Mouse (Mus musculus) c-Kit-negative CD71-positive TER-119-positive erythroid progenitor cells, embryonic 14.5 days (primary cell): ENCODE data around the gene Fbxl16.

Experiments
- DNase-seq: peaks from one replicate; pipeline ENCODE4 v3.0.0-alpha.2; 2013; ENCODE audit warnings: low read depth, low spot score

Gene Fbxl16

DNA sequence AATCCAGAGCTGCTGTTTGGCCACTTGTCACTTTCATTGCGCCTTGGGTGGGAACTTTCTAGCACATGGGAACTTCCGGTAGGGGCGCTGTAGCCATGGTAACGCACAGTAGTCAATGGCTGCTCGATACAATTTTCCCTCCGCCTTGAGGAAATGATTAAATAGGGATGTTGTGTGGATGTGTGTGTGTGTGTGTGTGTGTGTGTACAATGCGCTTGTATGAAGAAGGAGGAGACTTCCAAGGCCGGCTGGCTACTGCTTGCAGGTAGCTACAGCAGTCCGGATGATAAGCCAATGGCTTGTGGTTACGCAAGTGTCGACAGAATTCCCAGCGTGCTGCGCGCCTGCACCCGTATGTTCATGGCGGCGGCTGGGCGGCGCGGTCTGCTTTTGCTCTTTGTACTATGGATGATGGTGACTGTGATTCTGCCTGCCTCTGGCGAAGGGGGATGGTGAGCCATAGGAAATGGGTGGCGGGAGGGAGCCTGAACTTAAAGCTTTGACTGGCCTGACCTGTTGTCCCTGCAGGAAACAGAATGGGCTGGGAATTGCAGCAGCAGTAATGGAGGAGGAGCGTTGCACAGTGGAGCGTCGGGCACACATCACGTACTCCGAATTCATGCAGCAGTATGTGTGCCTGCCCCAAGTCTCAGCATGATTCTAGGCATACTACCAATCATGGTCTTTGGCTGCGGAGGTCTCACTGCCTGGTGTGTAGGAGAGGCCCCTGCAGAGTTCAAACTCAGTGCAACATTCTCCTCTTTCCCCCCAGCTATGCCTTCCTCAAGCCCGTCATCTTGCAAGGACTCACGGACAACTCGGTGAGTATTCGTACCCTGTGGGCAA is 20.1 kb downstream of the Fbxl16 start, which contains the start of gene Jmjd8:
TSS of gene Jmjd8 (plus strand) at position 156 of the 846 bp plus-strand sequence.
- DNase-seq, result peak; percentile 48

- no peak for DNase-seq
Measured at GRCm38 (mm10) chr17:25829558-25830017, 20.7 kb downstream of the Fbxl16 start.

DNA sequence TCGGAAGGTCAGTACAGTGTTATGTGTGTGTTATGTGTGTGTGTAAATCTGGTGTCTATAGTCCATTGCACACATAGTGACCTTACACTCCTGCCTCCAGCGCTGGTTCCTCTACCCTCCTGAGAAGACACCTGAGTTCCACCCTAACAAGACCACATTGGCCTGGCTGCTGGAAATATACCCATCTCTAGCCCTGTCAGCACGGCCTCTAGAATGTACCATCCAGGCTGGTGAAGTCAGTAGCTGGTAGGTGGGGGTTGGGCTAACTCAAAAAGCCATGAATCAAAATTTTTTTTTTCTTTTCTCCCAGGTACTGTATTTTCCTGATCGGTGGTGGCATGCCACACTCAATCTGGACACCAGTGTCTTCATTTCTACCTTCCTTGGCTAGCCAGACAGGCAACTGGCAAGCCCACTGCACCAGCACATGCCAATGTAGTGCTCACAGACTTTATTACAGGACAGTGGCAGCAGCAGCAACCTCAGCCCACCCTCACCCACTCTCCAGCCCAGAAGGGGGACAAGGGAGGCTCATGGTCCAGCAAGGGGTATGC is 21.4 kb downstream of the Fbxl16 start:
- DNase-seq, result no peak

GRCm38 (mm10) chr17:25830806-25831431 is 22.0 kb downstream of the Fbxl16 start:
- no peak for DNase-seq

- DNase-seq, result no peak
Measured at GRCm38 (mm10) chr17:25831451-25832281, 22.8 kb downstream of the Fbxl16 start.

GRCm38 (mm10) chr17:25832436-25833290 is 23.8 kb downstream of the Fbxl16 start:
- peak; percentile 98 for DNase-seq

DNA sequence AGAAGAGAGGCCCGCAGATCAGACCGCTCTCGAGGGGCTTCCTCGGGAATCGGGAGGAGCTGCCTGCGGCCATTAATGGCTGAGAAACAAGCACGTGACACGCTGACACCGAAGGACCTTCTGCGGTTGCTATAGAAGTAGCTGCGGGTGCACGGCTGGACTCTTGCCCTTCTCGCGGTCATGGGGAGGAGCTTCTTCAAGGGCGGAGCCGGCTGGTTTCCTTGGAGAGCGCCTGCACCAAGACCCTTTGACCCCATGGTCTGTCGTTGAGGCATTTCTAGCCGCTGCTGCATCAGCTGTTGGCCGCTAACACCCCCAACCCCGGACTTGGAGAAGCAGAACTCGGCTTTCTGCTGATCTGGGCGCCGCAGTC is 24.4 kb downstream of the Fbxl16 start, which contains the start of gene Stub1:
TSS of gene Stub1 (minus strand) at position 114 of the 373 bp plus-strand sequence.
- DNase-seq, result peak; percentile 57

GRCm38 (mm10) chr17:25833961-25834594 is 25.2 kb downstream of the Fbxl16 start:
- DNase-seq, result no peak

- no peak for DNase-seq
Measured at GRCm38 (mm10) chr17:25834595-25835222, 25.8 kb downstream of the Fbxl16 start.

GRCm38 (mm10) chr17:25835301-25835700 is 26.4 kb downstream of the Fbxl16 start:
- DNase-seq, result no peak

DNA sequence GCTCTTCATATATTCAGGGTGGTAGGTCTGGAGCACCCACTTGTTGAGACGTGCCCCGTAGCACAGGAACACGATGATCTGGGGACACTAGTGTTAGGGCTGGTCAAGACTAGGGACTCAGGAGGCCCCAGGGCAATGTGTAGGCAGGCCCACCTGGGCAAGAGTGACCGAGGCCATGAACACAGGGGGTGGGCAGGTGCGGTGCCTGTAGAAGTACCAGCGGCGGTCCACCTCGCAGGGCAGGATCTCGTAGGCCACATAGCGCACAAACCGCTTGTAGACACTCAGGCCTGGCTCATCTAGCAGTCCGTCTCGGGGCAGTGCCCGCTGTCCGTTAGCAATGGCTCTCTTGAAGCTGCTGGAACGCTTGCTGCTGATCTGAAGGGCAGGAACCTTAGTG is 26.9 kb downstream of the Fbxl16 start:
- DNase-seq, result no peak

DNA sequence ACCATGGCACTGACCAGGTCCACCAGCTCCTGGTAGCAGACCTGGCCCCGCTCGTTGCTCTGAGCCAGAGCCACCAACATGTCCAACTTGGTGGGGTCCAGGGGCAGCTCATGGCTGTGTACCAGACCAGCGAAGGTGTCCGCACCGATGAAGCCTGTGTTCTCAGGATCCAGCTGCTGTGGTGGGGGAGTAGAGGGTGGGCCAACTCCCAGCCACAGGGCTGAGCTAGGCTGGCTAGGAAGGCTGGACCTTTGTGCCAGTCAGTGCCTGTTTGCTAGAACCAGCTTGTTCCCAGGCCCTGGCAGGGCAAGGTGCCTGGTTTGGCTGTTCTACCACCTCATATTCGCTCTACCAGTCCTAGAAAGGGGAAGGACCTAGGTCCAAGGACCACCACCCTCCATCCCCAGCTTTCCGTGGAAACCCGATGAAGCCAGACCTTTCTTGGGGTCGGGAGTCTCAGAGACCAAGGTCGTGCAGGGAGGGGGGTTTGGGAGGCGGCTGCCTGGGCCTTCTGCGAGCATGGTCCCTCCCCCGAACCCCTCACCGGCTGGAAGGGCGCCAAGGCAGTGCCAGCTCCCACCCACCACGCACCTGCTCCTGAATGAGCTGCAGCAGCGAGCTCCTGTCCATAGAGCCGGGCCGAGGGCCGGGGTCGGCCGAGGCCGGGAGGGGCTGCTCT is 27.7 kb downstream of the Fbxl16 start:
- DNase-seq, result no peak

GRCm38 (mm10) chr17:25837076-25837410 is 28.2 kb downstream of the Fbxl16 start, which contains the start of gene Rhbdl1:
Gene Rhbdl1, minus strand, starts transcription at chr17:25837295.
- DNase-seq, result no peak

DNA sequence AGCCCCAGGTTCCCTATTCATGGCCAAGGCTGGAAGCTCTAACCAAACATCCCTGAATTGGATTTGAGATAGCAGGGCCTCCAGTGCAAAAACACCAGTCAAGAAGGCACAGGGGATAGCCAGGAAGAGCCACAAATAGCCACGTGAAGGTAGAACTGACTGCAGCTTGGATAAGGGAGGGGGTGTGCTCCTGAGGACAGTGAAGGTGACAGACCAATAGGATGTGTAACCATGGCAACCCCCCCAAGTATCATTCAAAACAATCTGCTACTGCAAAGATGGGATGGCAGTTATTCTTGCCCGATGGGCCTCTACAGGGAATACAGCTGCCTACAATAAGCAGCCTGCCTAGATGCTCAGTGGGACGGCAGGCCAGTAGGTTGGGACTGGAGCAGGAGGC is 28.6 kb downstream of the Fbxl16 start:
- DNase-seq, result no peak

DNA sequence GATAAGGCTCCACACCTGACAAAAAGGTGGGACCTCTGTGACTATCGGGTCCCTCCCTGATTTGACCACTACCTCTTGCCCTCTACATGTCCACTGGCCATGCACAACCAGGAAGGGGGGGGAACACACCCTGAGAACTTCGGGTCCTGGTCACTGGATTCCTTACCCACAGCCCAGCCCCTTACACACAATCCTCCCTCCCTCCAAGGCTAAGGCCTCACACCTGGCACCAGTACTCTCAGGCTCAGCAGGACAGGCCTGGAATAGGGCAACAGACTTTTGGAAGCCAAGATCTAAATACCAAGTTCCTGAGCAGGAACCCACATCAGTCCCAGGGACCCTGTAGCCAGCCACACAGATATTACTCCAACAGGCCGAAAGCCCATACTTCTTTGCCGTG is 30.0 kb downstream of the Fbxl16 start:
- no peak for DNase-seq

DNA sequence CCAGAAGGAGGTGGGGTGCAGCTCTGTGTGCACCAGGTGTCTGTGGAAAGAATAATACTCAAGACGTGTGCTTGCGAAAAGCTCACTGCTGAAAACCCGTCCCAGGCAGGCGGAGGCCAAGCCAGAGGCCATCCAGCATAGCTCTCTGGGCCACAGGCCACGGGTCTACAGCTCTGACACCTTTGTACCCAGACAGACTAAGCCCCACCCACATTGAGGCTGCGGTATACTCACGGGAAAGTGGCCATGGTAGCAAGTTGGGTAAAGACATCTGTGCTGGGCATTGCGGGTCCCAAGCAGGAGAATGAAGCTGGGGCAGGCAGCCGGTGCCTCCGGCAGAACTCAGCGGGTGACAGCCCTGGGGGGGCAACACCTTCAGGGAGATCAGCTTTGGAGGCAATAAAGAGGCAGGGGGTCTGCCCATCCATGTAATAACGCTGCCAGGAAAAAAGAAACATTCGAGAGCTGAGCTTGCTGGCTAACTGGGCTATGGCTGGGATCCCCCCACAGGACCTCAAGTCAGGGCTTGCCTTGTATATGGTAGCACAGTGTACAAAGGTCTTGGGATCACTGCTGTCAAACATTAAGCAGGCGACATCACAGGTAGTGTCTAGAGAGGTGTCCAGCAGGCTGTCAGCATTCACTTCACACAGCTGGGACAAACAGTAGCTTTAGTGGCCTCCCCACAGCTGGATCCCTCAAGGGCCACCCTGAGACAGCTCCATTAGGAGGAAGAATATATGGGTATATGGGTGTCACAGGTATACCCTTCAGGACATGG is 30.8 kb downstream of the Fbxl16 start:
- no peak for DNase-seq

- no peak for DNase-seq
Measured at GRCm38 (mm10) chr17:25840519-25840918, 31.6 kb downstream of the Fbxl16 start.

DNA sequence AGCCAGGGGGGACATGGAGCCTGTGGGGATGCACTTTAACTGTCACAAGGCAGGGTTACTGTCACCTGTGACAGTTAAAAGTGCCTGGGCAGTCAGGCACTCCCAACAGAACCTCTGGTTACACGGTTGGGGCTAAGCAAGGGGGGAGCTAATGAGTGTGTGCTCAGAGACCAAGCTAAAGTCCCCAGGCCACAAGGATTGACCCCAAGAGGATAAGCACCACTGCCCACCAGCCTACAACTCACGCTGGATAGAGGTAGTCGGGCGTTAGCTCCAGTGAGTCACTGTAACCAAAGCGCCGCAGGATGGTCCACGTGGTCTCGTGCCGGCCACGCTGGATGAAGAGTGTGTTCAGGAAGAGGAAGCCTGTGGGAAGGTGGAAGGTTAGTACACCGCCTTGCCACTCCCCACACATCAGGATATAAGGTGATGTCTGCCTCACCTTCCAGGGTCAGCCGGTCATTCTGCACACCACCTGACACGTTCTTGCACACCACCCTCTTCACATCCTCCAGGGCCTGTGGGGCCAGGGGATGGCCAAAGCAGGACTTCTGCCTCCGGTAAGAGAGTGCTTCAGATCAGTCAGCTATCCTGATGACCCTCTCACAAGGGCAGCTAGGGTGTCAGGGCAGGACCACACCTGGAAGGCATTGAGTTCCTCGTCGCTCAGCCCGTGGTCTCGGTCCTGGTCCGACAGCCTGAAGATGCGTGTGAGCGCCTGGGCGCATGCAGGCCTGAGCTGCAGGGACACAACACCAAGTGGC is 32.4 kb downstream of the Fbxl16 start, which contains the start of gene Gm20683:
TSS of gene Gm20683 (minus strand) at position 647 of the 764 bp plus-strand sequence.
- DNase-seq, result no peak
